Mouse (Mus musculus) forebrain, embryonic 10.5 days (tissue): Measurements from ENCODE around the gene Gm45716. TPM values are rescaled to one million over a fixed set of nuclear protein-coding genes. Genes with fewer than 3 reads are reported as not detected.
"Not testable (repeated sequence)": the region's sequence is repeated elsewhere in the genome, so short reads cannot be mapped to it uniquely, and the experiment has no call there.

Experiments
- DNase-seq: peaks from one replicate; pipeline ENCODE4 v3.0.0-alpha.2; 2017; ENCODE audit warnings: low spot score; ENCODE audit errors: extremely low spot score
- H3K27ac ChIP-seq: fragments of 300-500 bp; sonication (generic); 2 replicates; pipeline ENCODE4 v1.5.1; 2016; ENCODE audit warnings: mild to moderate bottlenecking
- H3K27me3 ChIP-seq: fragments of 300-500 bp; sonication (generic); 2 replicates; pipeline ENCODE4 v1.6.1; 2016; ENCODE audit warnings: mild to moderate bottlenecking; ENCODE audit not compliant: poor library complexity, severe bottlenecking
- H3K36me3 ChIP-seq: fragments of 300-500 bp; sonication (generic); replicated peaks from 2 replicates; pipeline ENCODE4 v1.6.1; 2016; ENCODE audit warnings: mild to moderate bottlenecking, moderate library complexity
- H3K4me1 ChIP-seq: fragments of 300-500 bp; sonication (generic); 2 replicates; pipeline ENCODE4 v1.6.1; 2016
- H3K4me3 ChIP-seq: fragments of 300-500 bp; sonication (generic); 2 replicates; pipeline ENCODE4 v1.5.1; 2016; ENCODE audit warnings: mild to moderate bottlenecking, moderate library complexity
- H3K9me3 ChIP-seq: fragments of 300-500 bp; sonication (generic); 2 replicates; pipeline ENCODE4 v1.6.1; 2016; ENCODE audit warnings: mild to moderate bottlenecking, moderate library complexity
- WGBS: fragments of 180-500 bp; shearing (Covaris S2); methylation state at CpG from one replicate; pipeline ENCODE4 v1.1.7; 2016; 5-methylcytosine and 5-hydroxymethylcytosine counted together
- polyA plus RNA-seq: library from polyadenylated mRNA; unstranded; fragments of >200 nt; fragmentation: Nextera tagmentation; extraction: Ambion mirVana; gene quantifications from 2 replicates; pipeline ENCODE4 v1.2.1, GENCODE M21; 2016

The Gm45716 gene
- polyA plus RNA-seq, 1 experiment from 2014 or later = 16.9 TPM

DNA sequence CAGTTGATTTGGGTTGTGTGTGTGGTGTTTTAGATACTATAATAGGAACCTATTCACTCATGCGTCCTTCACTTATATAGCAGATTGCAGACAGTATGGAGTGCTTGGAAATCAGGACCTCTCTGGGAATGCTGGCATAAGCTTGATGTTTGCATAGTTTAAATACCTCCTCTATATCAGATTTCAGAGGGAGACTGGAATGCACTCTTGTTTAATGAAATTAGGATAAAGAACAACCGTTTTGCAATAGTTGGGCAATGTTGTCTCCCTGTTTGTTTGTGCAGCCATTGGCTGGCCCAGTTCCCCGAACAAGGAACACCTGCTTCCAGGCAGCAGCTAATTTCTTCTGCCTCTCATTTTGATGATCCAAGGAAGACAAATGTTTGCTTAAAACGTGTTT lies 71.6 kb downstream of the Gm45716 start:
- Histone ChIP-seq H3K27me3 (no peaks in the 10 kb centered on the region), H3K27ac (no peak overlapping the region), H3K4me3 (no peak overlapping the region), H3K9me3 (peaks cover 5% of the 10 kb centered on the region; the same call in 1 of the 2 replicates), H3K36me3 (peaks cover 68% of the 10 kb centered on the region), H3K4me1 (peaks cover 16% of the 10 kb centered on the region)
- no peak for DNase-seq
- 68% methylated on average over 4 of the region's 4 CpGs for WGBS

DNA sequence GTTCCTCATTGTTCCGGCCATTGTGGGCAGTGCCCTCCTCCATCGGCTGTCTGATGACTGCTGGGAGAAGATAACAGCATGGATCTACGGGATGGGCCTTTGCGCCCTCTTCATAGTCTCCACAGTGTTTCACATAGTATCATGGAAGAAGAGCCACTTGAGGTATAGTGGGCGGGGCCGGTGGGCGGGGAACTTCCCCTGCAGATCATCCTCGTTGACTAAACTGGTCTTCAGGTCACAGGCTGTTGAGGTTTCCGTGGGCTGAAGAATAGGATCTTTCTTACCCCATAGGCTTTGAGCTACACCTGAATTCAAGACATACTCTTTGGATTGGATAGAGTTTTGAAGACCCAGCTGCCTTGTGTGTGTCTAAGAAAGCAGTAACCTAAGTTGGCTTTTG lies 72.3 kb downstream of the Gm45716 start:
- Histone ChIP-seq H3K36me3 (peaks cover 75% of the 10 kb centered on the region), H3K4me3 (no peak overlapping the region), H3K4me1 (peaks cover 24% of the 10 kb centered on the region), H3K27ac (no peak overlapping the region), H3K27me3 (no peaks in the 10 kb centered on the region), H3K9me3 (peaks cover 5% of the 10 kb centered on the region; the same call in 1 of the 2 replicates)
- DNase-seq = no peak
- WGBS = 83% methylated on average over 9 of the region's 9 CpGs

DNA sequence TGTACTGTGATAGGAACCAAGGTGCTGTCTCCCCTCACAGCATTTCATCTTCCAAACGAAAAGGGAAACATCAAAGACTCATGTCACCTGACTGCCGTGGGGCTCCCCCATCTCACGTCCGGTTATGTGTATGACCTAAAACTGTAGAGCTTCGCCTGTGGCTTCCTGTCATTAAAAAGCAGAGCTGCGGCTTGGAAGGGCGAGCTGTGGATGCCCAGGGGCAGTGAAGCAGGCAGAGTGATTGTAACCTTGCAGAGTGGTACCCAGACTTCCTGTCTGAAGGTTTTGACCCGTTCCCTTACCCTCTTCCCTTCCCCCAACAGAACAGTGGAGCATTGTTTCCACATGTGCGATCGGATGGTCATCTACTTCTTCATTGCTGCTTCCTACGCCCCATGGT lies 76.7 kb downstream of the Gm45716 start:
- DNase-seq = no peak
- no peak overlapping the region for H3K27ac ChIP-seq
- no peaks in the 10 kb centered on the region for H3K27me3 ChIP-seq
- 65% methylated on average over 11 of the region's 11 CpGs for WGBS
- H3K4me3 ChIP-seq = no peak overlapping the region
- peaks cover 21% of the 10 kb centered on the region for H3K4me1 ChIP-seq
- peaks cover 5% of the 10 kb centered on the region; the same call in 1 of the 2 replicates for H3K9me3 ChIP-seq
- peaks cover 82% of the 10 kb centered on the region for H3K36me3 ChIP-seq

DNA sequence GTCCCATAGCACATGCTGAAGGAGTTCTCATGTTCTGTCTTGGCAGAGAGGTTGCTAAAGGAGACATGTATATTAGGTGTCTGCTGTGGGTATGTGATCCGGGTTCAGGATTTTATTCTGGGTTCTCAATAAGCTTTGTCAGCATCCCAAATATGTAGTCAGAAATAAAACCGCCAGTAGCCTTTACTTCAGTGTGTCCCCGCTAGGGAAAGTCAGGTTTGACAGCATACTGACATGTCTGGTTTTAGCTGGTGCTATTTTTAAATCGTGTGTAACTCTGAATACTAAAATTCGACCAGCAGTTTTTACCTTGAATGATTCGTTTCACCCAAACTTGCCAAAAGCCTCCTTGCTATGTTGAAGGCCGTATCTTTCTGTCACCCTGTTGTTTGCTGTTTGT lies 78.1 kb downstream of the Gm45716 start:
- H3K27ac ChIP-seq = no peak overlapping the region
- no peak overlapping the region for H3K4me3 ChIP-seq
- H3K36me3 ChIP-seq = peaks cover 77% of the 10 kb centered on the region
- 91% methylated on average over 7 of the region's 7 CpGs for WGBS
- H3K27me3 ChIP-seq = no peaks in the 10 kb centered on the region
- DNase-seq = no peak
- H3K4me1 ChIP-seq = peaks cover 30% of the 10 kb centered on the region
- H3K9me3 ChIP-seq = peaks cover 5% of the 10 kb centered on the region; the same call in 1 of the 2 replicates

DNA sequence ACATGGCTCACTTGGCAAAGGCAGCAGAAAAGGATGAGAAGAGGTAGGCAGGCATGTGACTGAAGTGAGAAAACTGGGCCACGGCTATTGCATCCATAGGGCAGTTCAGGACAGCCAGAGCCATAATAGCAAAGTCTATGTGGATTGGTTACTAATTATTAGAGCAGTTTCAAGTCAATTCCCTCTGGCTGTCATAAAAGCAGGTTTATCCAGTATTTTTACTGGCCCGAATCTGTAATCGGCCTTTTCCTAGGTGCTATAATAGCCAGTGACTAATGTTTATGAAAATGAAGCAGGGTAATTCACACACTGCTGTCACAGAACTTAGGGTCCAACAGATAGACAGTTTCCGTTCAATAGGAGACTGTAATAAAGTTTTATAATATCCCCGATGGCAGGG lies 81.5 kb downstream of the Gm45716 start:
- DNase-seq = no peak
- H3K27me3 ChIP-seq = no peaks in the 10 kb centered on the region
- no peak overlapping the region for H3K27ac ChIP-seq
- 86% methylated on average over 5 of the region's 5 CpGs for WGBS
- peaks cover 71% of the 10 kb centered on the region for H3K36me3 ChIP-seq
- peaks cover 30% of the 10 kb centered on the region for H3K4me1 ChIP-seq
- no peaks in the 10 kb centered on the region for H3K9me3 ChIP-seq
- no peak overlapping the region for H3K4me3 ChIP-seq

DNA sequence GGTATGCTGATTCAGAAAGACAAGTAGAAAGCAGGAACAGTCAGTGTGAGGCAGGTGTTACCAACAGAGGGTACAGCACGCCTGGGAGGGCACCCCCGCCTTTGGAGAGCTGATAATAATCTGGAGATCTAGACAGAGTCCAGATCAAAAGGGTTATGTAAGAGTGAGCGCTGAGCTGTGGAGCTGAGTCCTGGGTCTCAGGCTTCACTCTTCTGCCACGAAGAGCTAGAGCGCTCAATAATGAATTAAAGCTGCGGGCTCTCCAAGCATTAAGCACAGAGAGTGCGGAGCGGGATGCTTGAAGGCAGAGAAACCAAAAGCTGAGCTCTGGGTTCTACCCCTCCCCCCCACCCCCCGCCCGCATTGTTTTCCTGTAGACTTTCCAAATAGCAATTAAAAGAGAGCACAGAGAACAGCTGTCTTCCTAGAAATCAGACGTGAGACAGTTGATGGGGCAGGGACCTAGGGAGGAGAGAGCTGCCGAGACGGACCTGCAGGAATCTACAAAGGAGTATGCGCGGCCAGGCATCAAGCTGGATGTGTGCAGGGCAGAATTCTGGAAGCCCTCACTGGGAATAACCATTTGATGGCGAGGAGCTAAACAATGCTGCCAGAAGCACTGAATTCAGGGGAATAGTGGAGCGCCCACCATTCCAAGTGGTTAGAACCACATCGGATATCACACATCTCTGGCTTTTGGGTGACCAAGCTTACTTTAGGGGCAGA lies 82.1 kb downstream of the Gm45716 start:
- Histone ChIP-seq H3K27ac (no peak overlapping the region), H3K27me3 (no peaks in the 10 kb centered on the region), H3K4me3 (no peak overlapping the region; the same call in 1 of the 2 replicates), H3K4me1 (peaks cover 24% of the 10 kb centered on the region), H3K9me3 (no peaks in the 10 kb centered on the region), H3K36me3 (peaks cover 71% of the 10 kb centered on the region)
- DNase-seq = no peak
- WGBS = 39% methylated on average over 18 of the region's 18 CpGs

DNA sequence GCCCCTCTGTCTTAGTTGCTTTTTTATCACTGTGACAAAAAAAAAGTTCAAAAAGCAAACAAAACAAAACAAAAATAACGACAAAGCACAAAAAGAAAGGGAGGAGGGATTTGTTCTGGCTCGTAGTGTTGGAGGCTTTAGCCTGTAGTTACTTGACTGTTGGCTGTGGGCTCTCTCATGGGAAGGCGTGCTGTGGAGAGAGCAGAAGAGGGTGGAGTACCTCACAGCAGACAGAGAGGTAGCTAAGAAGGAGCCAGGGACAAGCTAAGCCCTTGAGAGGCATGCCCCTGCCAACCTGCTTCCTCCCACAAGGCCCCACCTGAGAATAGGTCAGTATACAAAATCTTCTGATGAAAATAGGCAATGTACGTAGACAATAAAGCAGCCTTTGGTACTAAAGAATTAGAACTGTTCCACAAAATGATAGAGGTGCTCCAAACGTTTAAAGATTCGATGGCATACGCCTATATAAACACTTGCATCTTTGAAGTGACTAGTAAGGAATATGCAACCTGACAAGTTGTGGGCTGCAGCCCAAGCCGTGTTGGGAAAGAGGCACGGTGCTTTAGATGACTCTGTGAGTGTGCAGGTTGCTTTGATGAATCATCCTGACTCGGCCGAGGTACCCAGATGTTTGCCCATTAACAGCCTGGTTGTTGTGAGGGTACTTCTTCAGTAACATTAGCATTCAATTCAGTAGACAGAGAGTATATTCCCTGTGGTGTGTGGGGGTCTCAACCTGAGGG lies 82.8 kb downstream of the Gm45716 start:
- no peaks in the 10 kb centered on the region for H3K9me3 ChIP-seq
- H3K36me3 ChIP-seq = peaks cover 69% of the 10 kb centered on the region
- no peak for DNase-seq
- peaks cover 20% of the 10 kb centered on the region for H3K4me1 ChIP-seq
- H3K27ac ChIP-seq = no peak overlapping the region
- WGBS = 86% methylated on average over 11 of the region's 11 CpGs
- H3K27me3 ChIP-seq = no peaks in the 10 kb centered on the region
- no peak overlapping the region for H3K4me3 ChIP-seq

DNA sequence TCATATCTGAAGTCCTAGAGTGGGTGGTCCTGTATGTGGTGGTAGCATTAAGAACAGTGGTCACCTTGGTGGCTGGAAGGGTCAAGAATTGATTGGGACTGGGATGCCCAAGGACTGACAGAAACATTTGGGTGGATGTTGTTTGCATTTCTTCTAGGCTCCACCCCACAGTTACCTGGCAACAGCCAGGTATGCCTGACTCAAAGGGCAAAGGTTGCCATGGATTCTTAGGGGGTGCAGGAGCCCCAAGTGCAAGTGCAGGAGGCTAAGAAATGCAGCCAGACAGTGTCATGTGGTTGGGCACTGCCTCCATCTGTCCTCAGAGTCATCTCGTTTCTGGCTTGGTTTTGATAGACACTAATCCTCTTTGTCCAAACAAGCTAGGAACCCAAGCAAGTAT lies 86.7 kb downstream of the Gm45716 start:
- Histone ChIP-seq H3K9me3 (no peaks in the 10 kb centered on the region), H3K27ac (no peak overlapping the region), H3K27me3 (no peaks in the 10 kb centered on the region), H3K4me1 (peaks cover 11% of the 10 kb centered on the region), H3K4me3 (no peak overlapping the region), H3K36me3 (peaks cover 63% of the 10 kb centered on the region)
- DNase-seq = no peak
- WGBS = 41% methylated on average over 1 of the region's 1 CpGs

DNA sequence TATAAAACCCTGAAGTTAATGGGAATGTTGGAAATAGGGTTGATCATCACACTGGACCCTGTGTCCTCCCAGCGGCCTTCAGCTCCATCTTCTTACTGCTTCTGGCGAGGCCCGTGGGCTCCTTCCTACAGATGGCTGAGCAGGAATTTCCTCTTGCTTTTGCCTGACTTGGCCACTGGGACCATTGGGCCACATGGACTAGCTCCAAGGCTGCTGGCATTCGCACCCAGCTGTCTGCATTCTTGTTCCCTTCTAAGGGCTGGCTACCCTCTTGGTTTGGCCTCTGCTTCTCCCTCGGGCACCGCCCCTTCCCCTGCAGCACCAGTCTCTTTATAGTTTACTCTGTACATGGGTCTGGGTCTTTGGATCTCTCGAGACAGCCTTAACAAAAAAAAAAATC lies 88.2 kb downstream of the Gm45716 start:
- H3K4me3 ChIP-seq = no peak overlapping the region
- H3K27ac ChIP-seq = no peak overlapping the region
- H3K4me1 ChIP-seq = no peaks in the 10 kb centered on the region; the same call in 1 of the 2 replicates
- H3K36me3 ChIP-seq = peaks cover 57% of the 10 kb centered on the region
- H3K27me3 ChIP-seq = no peaks in the 10 kb centered on the region
- no peak for DNase-seq
- no peaks in the 10 kb centered on the region for H3K9me3 ChIP-seq
- 89% methylated on average over 7 of the region's 7 CpGs for WGBS

DNA sequence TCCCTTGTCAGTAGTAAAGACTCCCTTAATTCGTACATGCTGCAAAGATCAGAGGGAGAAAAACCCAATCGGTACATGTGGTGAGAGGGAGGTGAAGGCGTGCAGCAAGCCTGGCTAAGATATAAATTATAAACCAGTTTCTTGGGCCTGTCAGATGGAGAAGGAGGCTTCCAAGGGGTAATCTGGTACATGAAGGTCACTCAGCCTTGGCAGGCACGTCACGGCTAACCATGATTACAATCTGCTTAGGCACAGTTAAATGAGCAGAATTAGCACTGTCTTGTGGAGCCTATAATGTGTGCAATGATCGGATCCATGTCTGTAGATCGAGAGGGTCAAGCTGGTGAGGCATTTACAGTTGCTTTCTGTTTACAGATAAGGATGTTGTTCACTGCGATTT lies 88.7 kb downstream of the Gm45716 start:
- no peaks in the 10 kb centered on the region for H3K27me3 ChIP-seq
- 93% methylated on average over 8 of the region's 8 CpGs for WGBS
- H3K27ac ChIP-seq = no peak overlapping the region
- peaks cover 52% of the 10 kb centered on the region for H3K36me3 ChIP-seq
- no peak overlapping the region for H3K4me3 ChIP-seq
- DNase-seq = no peak
- no peaks in the 10 kb centered on the region; the same call in 1 of the 2 replicates for H3K4me1 ChIP-seq
- no peaks in the 10 kb centered on the region for H3K9me3 ChIP-seq

DNA sequence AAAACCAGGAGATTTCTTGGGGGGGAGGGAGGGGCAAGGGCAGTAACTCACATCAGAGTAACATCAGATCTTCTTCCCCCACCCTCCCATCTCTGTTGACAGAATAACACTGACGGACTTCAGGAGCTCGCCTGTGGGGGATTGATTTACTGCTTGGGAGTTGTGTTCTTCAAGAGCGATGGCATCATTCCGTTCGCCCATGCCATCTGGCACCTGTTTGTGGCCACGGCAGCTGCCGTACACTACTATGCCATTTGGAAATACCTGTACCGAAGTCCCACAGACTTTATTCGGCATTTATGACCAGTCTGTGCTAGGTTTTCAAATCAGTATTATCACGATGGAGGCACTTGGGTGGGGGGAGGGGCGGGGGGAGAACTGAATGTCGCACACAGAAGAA lies 89.1 kb downstream of the Gm45716 start:
- H3K27ac ChIP-seq = no peak overlapping the region
- H3K4me3 ChIP-seq = no peak overlapping the region
- no peaks in the 10 kb centered on the region for H3K9me3 ChIP-seq
- no peak for DNase-seq
- H3K27me3 ChIP-seq = no peaks in the 10 kb centered on the region
- 94% methylated on average over 12 of the region's 12 CpGs for WGBS
- H3K36me3 ChIP-seq = peaks cover 48% of the 10 kb centered on the region
- no peaks in the 10 kb centered on the region; the same call in 1 of the 2 replicates for H3K4me1 ChIP-seq

DNA sequence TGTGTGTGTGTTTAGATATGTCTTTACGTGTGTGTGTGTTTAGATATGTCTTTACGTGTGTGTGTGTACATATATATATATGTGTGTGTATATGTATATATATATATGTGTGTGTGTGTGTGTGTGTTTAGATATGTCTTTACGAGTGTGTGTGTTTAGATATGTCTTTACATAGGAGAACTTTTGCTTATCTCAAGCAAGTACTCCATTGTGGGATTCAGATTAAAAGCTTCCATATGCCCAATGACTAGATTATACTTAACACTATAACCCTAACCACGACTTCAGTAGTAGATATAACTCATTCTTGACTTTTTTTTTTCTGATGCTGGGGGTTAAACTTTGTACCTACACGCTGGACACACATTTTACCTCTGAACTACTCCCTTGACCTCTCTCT lies 92.6 kb downstream of the Gm45716 start:
- no peaks in the 10 kb centered on the region for H3K4me1 ChIP-seq
- 91% methylated on average over 5 of the region's 5 CpGs for WGBS

DNA sequence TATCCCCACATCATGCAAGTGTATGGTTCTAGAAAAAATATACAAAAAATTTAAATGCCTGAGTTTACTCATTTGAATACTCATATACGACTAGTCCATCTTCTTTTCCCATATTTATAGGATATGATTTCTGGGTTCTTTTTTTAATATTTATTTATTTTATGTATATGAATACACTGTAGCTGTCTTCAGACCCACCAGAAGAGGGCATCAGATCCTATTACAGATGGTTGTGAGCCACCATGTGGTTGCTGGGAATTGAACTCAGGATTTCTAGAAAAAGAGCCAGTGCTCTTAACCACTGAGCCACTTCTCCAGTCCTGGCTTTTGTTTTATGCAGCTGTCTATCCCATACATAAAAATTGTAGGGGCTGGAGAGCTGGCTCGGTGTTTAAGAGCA lies 94.5 kb downstream of the Gm45716 start:
- H3K27me3 ChIP-seq, H3K4me3 ChIP-seq, DNase-seq, H3K36me3 ChIP-seq, H3K4me1 ChIP-seq, H3K27ac ChIP-seq, H3K9me3 ChIP-seq: not testable (repeated sequence)
- 92% methylated on average over 2 of the region's 2 CpGs for WGBS

More for the DNA sequence above, 92.6 kb downstream of the Gm45716 start:
- no peak overlapping the region for H3K4me3 ChIP-seq
- no peak for DNase-seq
- H3K36me3 ChIP-seq = peaks cover 22% of the 10 kb centered on the region
- H3K27me3 ChIP-seq = no peaks in the 10 kb centered on the region
- no peak overlapping the region for H3K27ac ChIP-seq
- no peaks in the 10 kb centered on the region for H3K9me3 ChIP-seq
